Mouse (Mus musculus) brain, adult 2 months (tissue): ENCODE results near the gene Syne1.

Source experiments
- DNase-seq: peaks from one replicate; pipeline ENCODE4 v3.0.0; 2011; ENCODE audit warnings: low read depth, low spot score

Gene Syne1

DNA sequence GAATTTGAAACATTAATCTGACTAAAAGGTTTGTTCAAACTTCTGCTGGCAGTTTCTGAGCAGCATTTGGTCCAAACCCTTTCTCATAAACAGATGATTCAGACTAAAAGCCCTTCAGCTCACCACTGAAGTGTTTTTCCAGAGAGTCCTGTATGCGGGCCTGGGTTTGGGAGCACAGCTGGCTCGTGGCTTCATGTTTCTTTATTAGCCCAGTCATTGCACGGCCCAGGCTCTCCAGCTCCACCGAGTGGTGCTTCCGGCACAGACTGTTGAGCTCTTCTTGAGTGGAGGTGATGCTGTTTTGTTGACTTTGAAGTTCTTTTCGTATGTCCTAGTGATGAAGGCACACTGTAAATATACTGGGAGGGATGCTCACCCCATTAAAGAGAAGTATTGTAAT, 245.7 kb downstream of the Syne1 start:
- peak; percentile 45 for DNase-seq

DNA sequence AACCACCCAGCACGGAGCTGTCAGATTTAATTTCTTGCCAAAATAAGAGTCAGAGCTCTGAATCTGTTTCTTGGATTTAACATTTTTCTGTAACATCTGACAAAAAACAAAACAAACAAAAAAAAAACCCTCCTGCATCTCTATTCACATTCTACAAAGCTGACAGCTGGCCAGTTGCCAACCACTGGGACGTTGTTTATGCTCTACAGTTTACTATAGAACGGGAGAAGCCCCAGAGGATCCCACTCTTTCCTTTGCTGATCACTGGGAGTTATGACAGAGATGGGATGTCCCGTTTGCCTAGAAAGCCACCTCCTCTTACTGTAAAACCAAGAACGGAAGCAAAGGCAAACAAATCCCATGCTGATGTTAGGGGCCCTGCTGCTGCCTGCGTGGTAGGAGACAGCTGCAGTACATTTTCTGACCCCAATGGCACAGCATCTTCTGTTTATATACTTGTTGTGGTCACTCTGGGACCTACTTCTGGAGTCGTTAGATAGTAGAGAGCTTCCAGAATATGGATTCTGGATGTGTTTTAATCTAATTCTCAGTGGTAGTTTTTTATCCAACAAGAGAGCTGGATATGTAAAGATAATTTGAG, 255.9 kb downstream of the Syne1 start:
- peak; percentile 17 for DNase-seq

DNA sequence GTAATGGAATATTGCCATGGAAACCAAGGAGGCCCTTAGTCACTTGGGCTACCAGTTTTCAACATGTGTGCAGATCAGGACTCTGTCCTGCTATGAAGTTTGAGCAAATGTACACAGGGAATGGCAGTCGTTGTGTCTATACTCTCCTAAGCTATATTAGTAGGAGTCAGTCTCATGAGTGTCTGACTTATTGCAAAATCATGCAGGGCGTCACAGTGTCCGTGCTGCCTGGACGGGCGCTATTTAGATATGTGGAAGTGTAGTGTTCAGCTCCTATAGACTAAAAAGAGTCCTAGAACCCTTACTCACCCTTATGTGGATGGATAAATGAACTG, 261.7 kb downstream of the Syne1 start:
- no peak for DNase-seq

DNA sequence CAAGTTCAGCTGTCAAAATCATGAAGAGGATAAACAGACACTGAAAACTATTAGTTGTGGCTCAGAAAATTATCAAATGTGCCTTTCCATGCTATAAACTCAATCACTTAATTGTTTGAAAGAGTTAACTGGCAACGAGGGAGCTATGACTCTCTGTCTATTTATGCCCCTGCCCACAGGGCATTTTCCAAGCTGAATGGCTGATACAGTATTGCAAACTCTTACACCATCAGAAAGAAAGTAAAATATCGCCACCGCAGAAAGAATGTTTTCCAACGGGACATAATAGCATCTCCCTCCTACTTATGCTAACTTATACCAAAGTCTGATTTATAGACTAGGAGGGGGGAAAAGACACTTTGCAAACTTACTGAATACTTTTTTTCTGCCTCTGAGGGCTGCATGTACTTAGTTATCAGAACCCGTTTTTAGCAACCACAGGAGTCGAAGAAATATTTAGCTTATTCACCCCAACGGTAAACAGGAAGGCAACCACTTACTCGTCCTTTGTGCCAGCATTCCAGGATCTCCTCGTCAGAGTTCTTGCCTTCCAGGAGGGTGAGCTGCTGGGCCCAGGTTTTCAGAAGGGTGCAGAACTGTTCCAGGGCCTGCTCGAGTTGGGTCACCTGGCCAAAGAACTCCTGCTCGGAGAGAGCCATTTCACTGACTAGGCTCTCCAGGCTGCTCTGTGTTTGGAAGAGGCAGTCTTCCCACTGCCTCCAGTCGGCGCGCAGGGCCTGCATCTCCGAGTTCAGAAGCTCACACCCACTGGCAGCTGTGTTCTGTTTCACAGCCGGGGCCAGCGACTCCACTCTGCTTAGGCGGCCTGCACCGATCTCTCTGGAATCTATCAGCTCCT, 262.3 kb downstream of the Syne1 start:
- peak; percentile 87 for DNase-seq

DNA sequence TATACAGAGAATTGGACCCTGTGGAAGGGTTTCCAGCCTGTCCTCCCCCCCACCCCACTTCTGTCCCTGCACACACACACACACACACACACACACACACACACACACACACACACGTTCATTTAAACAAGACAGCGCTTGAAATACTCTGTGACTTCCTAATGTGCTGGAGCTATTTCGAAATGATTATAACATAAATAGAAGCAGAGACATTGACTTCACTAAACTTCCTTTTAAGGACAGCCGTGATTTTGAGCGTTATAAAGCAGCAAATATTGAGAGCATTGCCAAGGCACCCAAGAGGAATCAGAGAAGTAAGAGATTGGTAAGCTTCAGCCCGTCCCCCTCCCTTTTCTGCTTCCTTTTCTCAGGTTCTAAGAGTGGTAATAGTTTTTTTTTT, 263.0 kb downstream of the Syne1 start:
- peak; percentile 32 for DNase-seq

DNA sequence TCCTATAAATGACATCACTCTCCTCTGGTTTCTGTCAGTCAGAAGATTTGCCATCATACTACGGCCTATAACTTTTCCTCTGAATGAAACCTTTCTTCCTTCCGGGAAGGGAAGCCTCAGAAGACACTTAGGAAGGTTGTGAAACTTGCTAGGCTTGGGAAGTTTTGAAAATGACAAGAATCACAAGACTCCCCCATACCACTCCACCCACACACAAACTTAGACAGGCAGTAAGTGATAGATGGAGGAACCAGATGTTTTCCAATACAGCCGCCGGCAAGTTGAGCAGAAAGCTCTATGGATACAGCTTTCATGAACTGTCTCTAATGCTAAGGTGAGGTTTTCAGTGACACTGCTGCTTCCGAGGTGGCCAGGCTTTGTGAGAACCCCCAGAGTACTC, 275.5 kb downstream of the Syne1 start:
- DNase-seq, result no peak

DNA sequence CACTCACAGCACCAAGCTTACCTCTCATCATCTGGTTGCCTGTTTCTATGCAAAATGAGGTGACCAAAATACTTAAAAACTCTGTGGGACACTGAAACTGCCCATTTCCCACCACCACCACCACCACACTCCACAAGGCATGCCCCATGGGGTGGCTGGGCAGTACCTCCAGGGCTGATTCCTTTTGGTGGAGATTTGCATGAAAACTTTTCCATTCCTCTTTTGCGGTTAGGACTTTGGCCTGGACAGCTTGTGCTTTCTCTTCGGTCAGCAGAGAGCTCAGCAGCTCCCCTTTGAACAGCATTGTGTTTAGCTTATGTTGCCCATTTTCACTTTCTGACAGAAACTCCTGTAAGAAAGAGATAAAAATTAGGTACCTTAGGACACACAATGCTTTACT, 280.6 kb downstream of the Syne1 start:
- no peak for DNase-seq

DNA sequence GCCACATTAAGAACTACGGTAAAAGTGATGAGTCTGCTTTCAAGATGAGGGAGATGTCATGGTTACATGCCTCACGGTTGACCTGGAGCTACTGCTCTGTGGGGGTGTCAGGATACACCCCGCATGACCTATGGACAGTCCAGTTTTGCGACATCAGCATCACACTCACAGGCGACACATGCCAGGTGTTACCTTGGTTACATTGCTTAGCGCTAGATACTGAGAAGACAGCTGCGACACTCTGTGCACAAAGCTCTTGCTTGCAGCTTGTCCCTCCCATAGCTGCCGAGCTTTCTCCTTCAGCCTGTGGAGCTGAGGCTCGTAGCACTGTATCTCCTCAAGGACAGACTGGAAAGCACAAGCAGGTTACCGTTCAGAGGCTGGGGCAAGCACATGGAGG, 286.9 kb downstream of the Syne1 start:
- peak; percentile 70 for DNase-seq

DNA sequence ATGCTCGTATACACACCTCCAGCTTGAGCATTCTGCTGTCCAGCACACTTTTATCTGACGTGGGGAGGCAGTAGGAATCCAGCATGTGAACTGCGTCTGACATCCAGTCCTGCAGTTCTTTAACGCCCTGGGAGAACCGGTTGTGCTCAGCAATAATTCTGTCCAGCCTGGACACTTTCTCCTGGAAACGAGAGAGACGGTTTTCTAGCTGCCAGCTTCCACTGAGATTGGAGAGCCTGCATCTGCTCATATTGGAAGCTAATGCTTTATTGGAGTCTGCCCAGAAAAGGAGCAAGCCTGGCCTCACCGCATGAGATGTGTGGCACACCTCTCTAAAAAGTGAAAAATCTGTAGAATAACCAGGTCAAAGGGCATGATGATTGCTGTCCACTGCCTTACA, 288.6 kb downstream of the Syne1 start:
- peak; percentile 92 for DNase-seq

DNA sequence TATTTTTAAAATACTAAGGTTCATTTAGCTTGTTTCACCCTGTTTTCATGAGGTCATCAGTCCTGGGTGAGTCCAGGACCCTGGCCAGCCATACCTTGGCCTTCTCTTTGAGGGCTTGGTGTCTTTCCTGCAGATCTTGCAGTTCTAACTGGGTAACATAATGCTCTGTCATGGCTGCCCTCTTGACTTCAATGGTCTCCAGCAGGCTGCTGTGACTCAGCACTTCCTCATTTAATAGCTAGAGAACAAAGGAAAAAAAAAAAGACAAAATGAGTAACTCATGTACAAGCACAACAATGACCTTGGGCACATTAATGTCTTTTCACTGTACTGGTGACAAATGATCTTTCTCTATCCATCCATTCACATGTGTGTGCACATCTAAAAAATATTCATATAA, 294.6 kb downstream of the Syne1 start:
- no peak for DNase-seq

DNA sequence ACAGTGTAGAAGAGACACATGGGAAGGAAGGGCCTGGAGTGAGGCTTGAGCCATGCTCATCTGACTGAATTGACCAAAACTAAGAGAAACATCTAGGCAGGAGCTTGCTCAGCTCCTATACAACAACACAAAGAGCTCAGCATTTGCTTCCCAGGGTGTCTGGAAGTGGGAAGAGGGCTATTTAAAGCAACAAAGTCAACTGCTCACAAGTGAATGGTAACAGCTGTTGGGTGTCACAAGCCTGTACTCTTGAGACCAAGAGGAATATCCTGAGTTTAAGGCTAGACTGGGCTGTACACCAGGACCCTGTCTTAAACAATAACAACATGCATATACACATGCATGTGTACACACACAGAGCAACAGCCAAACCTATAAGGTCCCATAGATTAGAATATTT, 297.5 kb downstream of the Syne1 start:
- peak; percentile 46 for DNase-seq

DNA sequence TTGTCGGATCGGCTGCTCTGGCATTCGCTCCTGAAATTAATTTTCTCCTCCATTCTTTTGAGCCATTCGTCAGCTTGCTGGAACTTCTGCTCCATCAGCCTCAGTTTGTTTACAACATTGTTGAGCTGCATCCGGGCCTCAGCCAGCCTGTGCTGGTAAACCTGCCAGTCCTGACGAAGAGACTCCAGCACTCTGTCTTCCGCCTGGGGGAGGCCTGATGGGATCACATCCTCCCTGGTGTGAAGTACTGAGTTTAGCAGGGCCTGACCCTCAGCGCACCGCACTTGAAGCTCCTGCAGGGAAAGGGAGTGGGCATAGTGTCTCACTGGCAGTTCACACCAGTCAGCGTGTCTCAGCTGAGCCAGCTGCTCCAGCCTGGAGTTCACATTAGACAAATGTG, 300.6 kb downstream of the Syne1 start:
- DNase-seq, result no peak

DNA sequence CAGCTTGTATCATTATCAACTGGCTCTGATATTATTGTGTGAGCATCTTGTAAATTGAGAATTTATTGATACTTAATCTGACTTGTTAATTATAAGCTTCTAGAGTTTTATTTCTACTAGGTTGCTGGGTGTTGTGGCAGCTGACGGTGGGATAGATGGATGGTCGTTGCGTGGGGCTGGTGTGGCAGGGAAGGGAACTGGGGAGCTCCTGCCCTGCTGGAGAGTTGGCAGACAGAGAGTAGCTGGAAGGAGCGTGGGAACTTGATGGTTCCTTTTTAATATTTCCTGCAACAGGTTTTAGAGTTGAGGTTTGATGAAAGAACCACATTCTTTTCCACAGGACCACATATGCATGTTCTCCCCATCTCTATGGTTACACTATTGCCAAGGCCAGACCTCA, 311.6 kb downstream of the Syne1 start:
- no peak for DNase-seq

DNA sequence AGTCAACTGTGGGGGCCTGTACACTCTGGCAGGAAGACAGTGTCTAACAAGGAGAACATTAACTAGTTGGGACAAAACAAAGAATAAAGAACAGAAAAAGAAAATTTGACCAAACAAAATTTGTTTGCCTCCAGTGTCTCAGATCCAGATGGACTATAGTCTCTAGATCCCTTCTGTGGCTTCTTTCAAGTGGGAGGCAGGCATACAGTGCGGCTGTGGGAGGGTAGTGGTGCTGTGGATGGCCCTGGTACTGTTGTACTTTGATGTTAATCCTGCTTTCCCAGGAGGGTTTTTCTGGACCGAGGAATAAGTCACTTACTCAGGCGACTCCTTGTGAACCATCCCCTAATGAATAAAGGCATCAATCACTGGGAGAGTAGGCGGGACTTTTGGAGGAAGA, 314.4 kb downstream of the Syne1 start:
- DNase-seq, result no peak

DNA sequence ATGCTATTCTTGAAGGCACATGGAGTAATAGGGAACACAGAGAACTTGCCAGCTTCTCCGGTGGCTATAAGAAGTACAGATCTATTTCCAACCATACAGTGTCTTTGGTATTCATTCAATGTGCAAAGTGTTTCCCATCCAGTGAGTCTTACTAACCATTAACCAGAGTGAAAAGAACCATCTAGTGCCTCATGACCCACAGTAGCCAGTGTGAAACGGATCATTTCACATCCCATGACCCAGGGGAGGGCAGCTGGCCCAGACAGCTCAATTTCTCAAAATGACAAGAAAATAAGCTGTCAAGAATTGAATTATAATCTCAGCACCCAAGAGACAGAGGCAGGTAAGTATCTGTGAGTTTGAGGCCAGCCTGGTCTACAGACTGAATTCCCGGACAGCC, 315.1 kb downstream of the Syne1 start:
- DNase-seq, result no peak

DNA sequence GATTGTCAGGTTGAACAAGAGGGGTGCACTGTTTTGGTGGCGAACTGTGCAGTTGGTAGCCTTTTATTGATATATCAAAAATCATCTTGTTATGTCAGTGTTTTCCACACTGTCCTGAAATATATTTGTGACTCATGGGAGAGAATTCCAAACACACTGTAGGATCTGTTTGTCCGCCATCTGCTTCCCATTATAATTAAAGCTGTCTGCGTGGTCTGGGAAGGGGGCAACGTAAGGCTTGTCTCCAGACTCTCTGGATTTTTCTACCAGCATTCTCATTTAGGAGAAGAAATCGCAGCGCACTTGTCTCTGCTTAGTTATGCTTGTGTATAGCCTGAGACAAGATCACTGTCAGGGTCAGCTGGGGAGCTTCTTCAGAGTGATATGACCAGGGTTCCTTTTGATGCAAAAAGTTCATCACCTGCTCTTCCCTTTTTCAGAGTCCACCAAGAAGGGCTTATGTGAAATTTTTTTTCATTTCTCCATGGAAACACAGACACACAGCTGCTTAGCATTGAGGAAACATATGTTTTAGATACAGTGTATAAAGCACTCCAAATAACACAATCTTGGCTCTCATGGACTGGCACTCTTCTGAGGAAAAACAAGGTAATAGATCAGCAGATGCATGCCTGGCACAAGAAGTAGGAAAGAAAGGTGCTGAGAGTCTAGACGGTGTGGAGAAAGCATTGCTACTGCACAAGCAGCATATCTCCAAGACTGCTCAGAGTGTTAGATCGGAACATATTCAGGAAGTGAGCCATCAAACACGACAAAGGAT, 316.4 kb downstream of the Syne1 start:
- peak; percentile 70 for DNase-seq

DNA sequence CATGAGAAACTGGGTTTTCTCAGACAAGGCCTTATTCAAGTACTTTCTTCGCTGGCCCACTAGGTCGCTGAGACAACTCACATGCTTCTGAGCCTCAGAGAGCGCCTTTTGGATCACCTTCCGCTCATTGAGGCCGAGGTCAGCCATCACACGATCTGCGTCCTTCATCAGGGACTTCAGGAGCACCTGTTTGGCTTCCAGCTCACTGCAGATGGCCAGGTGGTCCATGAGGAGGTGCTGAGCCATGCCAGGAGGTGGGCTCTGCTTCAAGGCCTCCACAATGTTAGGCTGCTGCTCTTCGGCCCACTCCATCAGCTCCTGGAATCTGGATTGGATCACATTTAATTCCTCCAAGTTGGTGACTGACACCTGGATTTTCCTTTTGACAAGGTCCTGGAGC, 322.2 kb downstream of the Syne1 start:
- no peak for DNase-seq

DNA sequence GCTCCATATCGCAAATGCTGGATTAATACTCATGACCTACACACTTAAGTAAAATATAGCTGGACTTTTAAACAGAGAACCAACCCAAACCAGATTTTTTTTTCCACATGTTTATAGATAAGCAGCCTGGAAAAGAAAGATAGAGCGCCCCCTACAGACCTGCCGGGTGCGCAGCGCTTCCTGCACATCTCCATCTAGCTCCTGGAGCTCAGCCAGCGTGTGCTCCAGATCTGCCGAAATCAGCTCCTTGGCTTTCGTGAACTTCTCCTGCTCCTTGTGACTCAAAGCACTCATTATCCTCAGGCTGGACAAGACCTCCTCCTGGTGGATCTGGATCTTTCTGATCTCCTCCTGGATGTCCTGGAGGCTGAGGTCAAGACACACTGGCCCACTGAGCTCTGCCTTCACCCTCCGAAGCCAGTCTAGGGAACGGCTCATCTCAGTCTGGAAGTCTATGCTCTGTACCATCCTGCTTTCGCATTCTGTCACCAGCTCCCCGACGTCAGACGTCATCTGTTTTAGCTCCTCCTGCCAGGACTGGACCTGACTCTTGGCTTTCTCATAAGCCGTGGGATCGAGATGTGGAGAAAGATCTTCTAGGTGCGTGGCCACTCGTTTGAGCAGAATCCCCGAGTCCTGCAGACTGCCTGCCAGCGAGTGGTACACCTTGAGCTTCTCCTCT, 323.7 kb downstream of the Syne1 start:
- DNase-seq, result peak; percentile 85

DNA sequence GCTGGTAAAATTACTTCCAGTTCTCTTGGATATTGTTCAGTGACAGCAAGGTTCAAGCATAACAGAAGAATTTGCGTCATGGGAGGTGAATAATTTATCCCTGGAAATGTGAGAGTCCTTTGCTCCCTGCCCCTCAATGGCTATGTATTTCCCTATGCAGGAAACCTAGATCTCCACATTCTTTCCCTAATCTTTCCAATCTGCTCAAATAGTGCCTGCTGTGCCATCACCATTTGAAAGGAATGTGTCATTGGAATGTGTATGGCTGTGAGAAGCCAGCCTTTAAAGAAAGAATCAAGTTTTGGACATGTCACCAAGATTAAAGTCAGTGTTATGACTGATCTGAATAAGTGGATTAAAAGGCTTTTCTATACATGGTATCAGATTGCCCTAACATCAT, 335.3 kb downstream of the Syne1 start:
- no peak for DNase-seq

DNA sequence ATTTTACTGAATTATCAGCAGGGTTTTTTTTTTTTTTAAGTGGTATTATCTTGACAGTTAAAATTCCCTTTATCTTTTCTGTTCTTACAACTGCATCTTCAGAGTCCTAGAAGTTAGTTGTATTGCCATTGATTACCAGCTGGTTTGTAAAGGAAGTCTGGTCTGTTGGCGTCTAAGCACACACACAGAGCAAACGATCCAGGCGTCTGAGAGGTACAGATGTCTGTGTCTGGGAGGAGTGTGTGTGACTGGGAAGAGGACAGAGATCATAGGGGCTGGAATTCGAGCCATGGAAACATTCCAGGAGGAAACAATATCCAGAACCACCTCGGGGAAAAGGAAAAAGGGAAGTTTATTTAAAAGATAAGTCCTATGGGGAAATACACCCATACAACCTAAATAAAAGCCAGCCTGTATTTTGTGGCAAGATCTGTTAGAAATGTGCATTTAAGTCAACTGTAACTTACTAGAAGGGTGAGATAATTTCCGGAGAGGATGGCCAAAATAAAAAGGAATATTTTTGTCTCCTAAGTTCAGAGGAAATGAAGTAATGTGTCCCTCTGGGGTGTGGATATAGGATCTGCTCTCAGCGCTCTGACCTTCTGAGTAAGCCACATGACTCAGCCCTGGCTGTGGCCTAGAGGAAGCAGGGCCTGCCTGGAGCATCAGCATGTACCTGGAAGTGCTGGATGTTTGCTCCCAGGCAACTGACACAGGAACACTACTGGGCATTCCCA, 343.2 kb downstream of the Syne1 start:
- DNase-seq, result peak; percentile 50

DNA sequence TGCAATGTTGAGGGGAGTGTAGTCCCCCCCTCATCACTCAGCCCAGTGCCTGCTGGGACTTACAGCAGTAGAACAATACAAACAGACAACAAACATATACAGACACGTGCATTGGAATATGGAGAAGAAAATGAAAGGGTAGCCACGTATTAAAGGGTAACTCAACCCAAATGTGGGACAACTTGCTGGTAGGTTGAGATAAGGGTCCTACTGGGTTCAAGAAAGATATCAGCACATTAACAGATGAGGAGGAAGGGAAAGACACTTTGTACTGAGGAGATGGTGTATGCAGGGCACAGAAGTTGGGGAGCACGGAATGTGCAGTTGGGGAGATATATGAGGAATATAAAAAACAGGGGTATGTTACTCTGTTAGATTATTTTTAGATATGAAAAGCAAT, 345.3 kb downstream of the Syne1 start:
- DNase-seq, result no peak

DNA sequence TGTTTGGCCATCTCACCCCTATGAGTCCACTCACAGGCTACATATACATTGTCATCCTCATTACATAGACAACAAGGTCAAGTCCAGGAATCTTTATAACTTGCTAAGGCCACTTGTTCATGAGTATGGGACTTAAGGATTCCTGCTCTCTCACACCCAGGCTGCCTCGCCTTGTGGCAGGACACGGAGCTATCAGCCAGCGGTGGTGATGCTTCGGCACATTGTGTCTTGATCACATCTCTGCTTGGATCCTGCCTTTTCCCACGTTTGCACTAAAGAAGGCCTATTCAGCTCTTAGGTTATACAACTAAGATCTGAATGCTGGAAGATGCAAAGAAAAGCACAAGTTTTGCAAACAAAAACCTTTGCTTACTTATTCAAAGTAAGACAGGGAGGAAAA, 345.7 kb downstream of the Syne1 start:
- no peak for DNase-seq
